Mouse (Mus musculus) MEL (cell line): ENCODE data around the gene Grm2. TPM values are rescaled to one million over a fixed set of nuclear protein-coding genes. Genes with fewer than 3 reads are reported as not detected.

Source experiments
- DNase-seq: peaks from one replicate; pipeline ENCODE4 v3.0.0; 2011; ENCODE audit warnings: low read depth, low spot score
- H3K27ac ChIP-seq: 2 replicates; pipeline ENCODE4 v1.5.1; 2012; ENCODE audit warnings: low read depth, mild to moderate bottlenecking, control low read depth, low read length, moderate library complexity; ENCODE audit not compliant: control insufficient read depth
- H3K27me3 ChIP-seq, 2 experiments: fragments of 150-350 bp in 1 of 2; sonication (generic) in 1 of 2; 2 replicates each; pipeline ENCODE4 v1.6.1; 2012; ENCODE audit warnings: low read length in 2 of 2, mild to moderate bottlenecking in 2 of 2, improper control_type of control experiment in 1 of 2, moderate library complexity in 1 of 2; ENCODE audit not compliant: insufficient read depth in 2 of 2, control insufficient read depth in 1 of 2
- H3K36me3 ChIP-seq, 2 experiments: 2 replicates each; pipeline ENCODE4 v1.6.1; 2012 to 2014; ENCODE audit warnings: low read length in 2 of 2, improper control_type of control experiment in 1 of 2, inconsistent platforms in 1 of 2, mild to moderate bottlenecking in 1 of 2; ENCODE audit not compliant: insufficient read depth in 2 of 2, control insufficient read depth in 1 of 2
- H3K4me1 ChIP-seq, 2 experiments: fragments of 150-350 bp in 1 of 2; sonication (generic) in 1 of 2; 2 replicates each; pipeline ENCODE4 v1.6.1; 2012; ENCODE audit warnings: low read length in 2 of 2, improper control_type of control experiment in 1 of 2, mild to moderate bottlenecking in 1 of 2; ENCODE audit not compliant: insufficient read depth in 2 of 2, control insufficient read depth in 1 of 2
- H3K4me3 ChIP-seq, 2 experiments: fragments of 150-350 bp in 1 of 2; sonication (generic) in 1 of 2; 2 replicates each; pipeline ENCODE4 v1.5.1; 2012; ENCODE audit warnings: low read depth in 2 of 2, low read length in 2 of 2, mild to moderate bottlenecking in 2 of 2, moderate library complexity in 2 of 2, control low read depth in 1 of 2, improper control_type of control experiment in 1 of 2; ENCODE audit not compliant: control insufficient read depth in 1 of 2, insufficient read depth in 1 of 2
- H3K79me2 ChIP-seq: 2 replicates; pipeline ENCODE4 v1.6.1; 2012; ENCODE audit warnings: mild to moderate bottlenecking, low read length, moderate library complexity; ENCODE audit not compliant: control insufficient read depth, poor library complexity, insufficient read depth
- H3K9ac ChIP-seq: 2 replicates; pipeline ENCODE4 v1.6.1; 2012; ENCODE audit warnings: low read depth, mild to moderate bottlenecking, control low read depth, low read length, moderate library complexity; ENCODE audit not compliant: control insufficient read depth, poor library complexity, severe bottlenecking
- H3K9me3 ChIP-seq: fragments of 150-350 bp; sonication (generic); replicated peaks from 2 replicates; pipeline ENCODE4 v1.6.1; 2012; ENCODE audit warnings: mild to moderate bottlenecking, low read length, improper control_type of control experiment, moderate library complexity; ENCODE audit not compliant: insufficient read depth
- CHD1 ChIP-seq: IDR thresholded peaks from 2 replicates; pipeline ENCODE4 v1.6.1; 2012; ENCODE audit warnings: low read depth, mild to moderate bottlenecking, inconsistent platforms, low read length, improper control_type of control experiment
- CHD2 ChIP-seq: IDR thresholded peaks from 2 replicates; pipeline ENCODE4 v1.6.1; 2011; ENCODE audit warnings: low read length, improper control_type of control experiment
- CTCF ChIP-seq, 3 experiments: IDR thresholded peaks in 2 of 3; conservative IDR thresholded peaks in 1 of 3; 2 replicates each; pipeline ENCODE4 v1.5.1; 2011 to 2012; ENCODE audit warnings: low read length in 3 of 3, low read depth in 2 of 3, mild to moderate bottlenecking in 2 of 3, improper control_type of control experiment in 1 of 3, inconsistent platforms in 1 of 3, mixed read lengths in 1 of 3, moderate library complexity in 1 of 3; ENCODE audit not compliant: control insufficient read depth in 1 of 3, insufficient read depth in 1 of 3, poor library complexity in 1 of 3, severe bottlenecking in 1 of 3
- E2F4 ChIP-seq: IDR thresholded peaks from 2 replicates; pipeline ENCODE4 v1.6.1; 2011; ENCODE audit warnings: low read depth, low read length, improper control_type of control experiment, borderline replicate concordance
- EP300 ChIP-seq, 2 experiments: IDR thresholded peaks; 2 replicates each; pipeline ENCODE4 v1.6.1; 2011; ENCODE audit warnings: improper control_type of control experiment in 2 of 2, low read length in 2 of 2, low read depth in 1 of 2, mild to moderate bottlenecking in 1 of 2
- ETS1 ChIP-seq: IDR thresholded peaks from 2 replicates; pipeline ENCODE4 v1.6.1; 2012; ENCODE audit warnings: low read depth, mild to moderate bottlenecking, inconsistent platforms, low read length, improper control_type of control experiment, moderate library complexity
- GABPA ChIP-seq: IDR thresholded peaks from 2 replicates; pipeline ENCODE4 v1.6.1; 2012; ENCODE audit warnings: low read depth, mild to moderate bottlenecking, inconsistent platforms, low read length, improper control_type of control experiment, moderate library complexity
- GATA1 ChIP-seq: IDR thresholded peaks from 2 replicates; pipeline ENCODE4 v1.6.1; 2011; ENCODE audit warnings: low read depth, low read length, improper control_type of control experiment
- HCFC1 ChIP-seq: IDR thresholded peaks from 2 replicates; pipeline ENCODE4 v1.6.1; 2012; ENCODE audit warnings: low read depth, mild to moderate bottlenecking, inconsistent platforms, low read length, improper control_type of control experiment, moderate library complexity
- MAX ChIP-seq: IDR thresholded peaks from 2 replicates; pipeline ENCODE4 v1.6.1; 2011; ENCODE audit warnings: low read length, improper control_type of control experiment
- MXI1 ChIP-seq: IDR thresholded peaks from 2 replicates; pipeline ENCODE4 v1.6.1; 2011; ENCODE audit warnings: mild to moderate bottlenecking, low read depth, low read length, improper control_type of control experiment
- MYB ChIP-seq: IDR thresholded peaks from 2 replicates; pipeline ENCODE4 v1.6.1; 2011; ENCODE audit warnings: mild to moderate bottlenecking, low read depth, low read length, improper control_type of control experiment
- NELFE ChIP-seq: IDR thresholded peaks from 2 replicates; pipeline ENCODE4 v1.6.1; 2011; ENCODE audit warnings: low read depth, low read length, improper control_type of control experiment
- NRF1 ChIP-seq: IDR thresholded peaks from 2 replicates; pipeline ENCODE4 v1.6.1; 2014; ENCODE audit warnings: low read depth, mild to moderate bottlenecking, inconsistent platforms, low read length, improper control_type of control experiment, moderate library complexity; ENCODE audit not compliant: poor library complexity, insufficient read depth, severe bottlenecking
- POLR2AphosphoS2 ChIP-seq: IDR thresholded peaks from 2 replicates; pipeline ENCODE4 v1.6.1; 2011; ENCODE audit warnings: low read length, improper control_type of control experiment
- RCOR1 ChIP-seq: IDR thresholded peaks from 2 replicates; pipeline ENCODE4 v1.6.1; 2012; ENCODE audit warnings: low read depth, mild to moderate bottlenecking, inconsistent platforms, low read length, improper control_type of control experiment
- TCF12 ChIP-seq: IDR thresholded peaks from 2 replicates; pipeline ENCODE4 v1.6.1; 2014; ENCODE audit warnings: low read depth, mild to moderate bottlenecking, inconsistent platforms, low read length, improper control_type of control experiment, moderate library complexity
- UBTF ChIP-seq: IDR thresholded peaks from 2 replicates; pipeline ENCODE4 v1.6.1; 2012; ENCODE audit warnings: low read depth, mild to moderate bottlenecking, inconsistent platforms, low read length, improper control_type of control experiment, moderate library complexity, borderline replicate concordance; ENCODE audit not compliant: insufficient read depth
- USF2 ChIP-seq, 2 experiments: IDR thresholded peaks; 2 replicates each; pipeline ENCODE4 v1.6.1; 2011 to 2012; ENCODE audit warnings: improper control_type of control experiment in 2 of 2, low read length in 2 of 2, borderline replicate concordance in 1 of 2, inconsistent platforms in 1 of 2, low read depth in 1 of 2, mild to moderate bottlenecking in 1 of 2; ENCODE audit not compliant: insufficient read depth in 1 of 2
- ZC3H11A ChIP-seq: IDR thresholded peaks from 2 replicates; pipeline ENCODE4 v1.6.1; 2012; ENCODE audit warnings: low read depth, mild to moderate bottlenecking, inconsistent platforms, low read length, improper control_type of control experiment
- ZNF384 ChIP-seq: IDR thresholded peaks from 2 replicates; pipeline ENCODE4 v1.6.1; 2012; ENCODE audit warnings: low read depth, mild to moderate bottlenecking, inconsistent platforms, low read length, improper control_type of control experiment
- polyA plus RNA-seq, 2 experiments: library from polyadenylated mRNA; stranded (reverse) in 1 of 2; unstranded in 1 of 2; fragments of >175 nt in 1 of 2; fragments of >200 nt in 1 of 2; gene quantifications; 2 replicates each; pipeline versions ENCODE4 v1.2.1 to v1.2.4; 2012; ENCODE audit warnings: low replicate concordance in 2 of 2, low read depth in 1 of 2; ENCODE audit not compliant: insufficient read length in 2 of 2, insufficient read depth in 1 of 2, missing spikeins in 1 of 2
- total RNA-seq: library from RNA; depleted of rRNA; stranded (reverse); fragments of 300-350 nt; gene quantifications from 2 replicates; pipeline ENCODE4 v1.2.3, GENCODE M21; 2012

Grm2 gene
- total and polyA plus RNA-seq, 3 experiments, result not detected

DNA sequence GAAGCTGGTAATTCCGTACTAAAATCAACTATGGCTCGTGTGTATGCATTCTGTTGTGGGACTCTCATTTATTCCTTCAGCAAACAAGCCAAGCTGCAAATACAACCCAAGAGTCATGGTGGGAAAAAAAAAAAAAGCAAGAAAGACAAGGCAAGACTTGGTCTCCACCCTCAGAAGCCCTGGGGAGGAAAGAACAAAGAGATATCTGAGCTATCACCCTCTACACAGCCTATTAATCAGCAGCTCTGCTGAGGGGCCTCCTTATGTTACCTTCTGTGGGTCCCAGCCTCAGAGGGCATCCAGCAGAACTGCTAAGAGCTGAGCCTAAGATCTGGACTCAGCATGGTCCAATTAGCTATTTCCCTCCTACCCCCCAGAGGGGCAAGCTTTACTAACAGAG, 18.0 kb upstream of the Grm2 start:
- TF ChIP-seq MXI1 (no peak), ZC3H11A (no peak), ZNF384 (peak; percentile 83), EP300 (IDR thresholded peaks at IDR 0.05; ENCODE audit: low read depth in 1 of 2, low read length in 2 of 2) (peak; percentile 47 to 62; a peak in 2 of 4 replicates), TCF12 (0 out of 2 replicates have a peak, but pooled peaks have one; percentile 37)
- TF ChIP-seq, all 39 proteins: peak for 3
- peaks cover 0 to 1% of the 10 kb centered on the region in 2 experiments; a peak in 1 of 4 replicates for H3K4me1 ChIP-seq
- H3K9ac ChIP-seq, result no peak overlapping the region
- H3K9me3 ChIP-seq, result no peaks in the 10 kb centered on the region
- no peaks in the 10 kb centered on the region for H3K27me3 ChIP-seq
- H3K79me2 ChIP-seq, result no peaks in the 10 kb centered on the region
- no peak overlapping the region for H3K27ac ChIP-seq
- peak; percentile 49 for DNase-seq
- peaks cover 0 to 4% of the 10 kb centered on the region in 2 experiments for H3K36me3 ChIP-seq
- no peak overlapping the region for H3K4me3 ChIP-seq

DNA sequence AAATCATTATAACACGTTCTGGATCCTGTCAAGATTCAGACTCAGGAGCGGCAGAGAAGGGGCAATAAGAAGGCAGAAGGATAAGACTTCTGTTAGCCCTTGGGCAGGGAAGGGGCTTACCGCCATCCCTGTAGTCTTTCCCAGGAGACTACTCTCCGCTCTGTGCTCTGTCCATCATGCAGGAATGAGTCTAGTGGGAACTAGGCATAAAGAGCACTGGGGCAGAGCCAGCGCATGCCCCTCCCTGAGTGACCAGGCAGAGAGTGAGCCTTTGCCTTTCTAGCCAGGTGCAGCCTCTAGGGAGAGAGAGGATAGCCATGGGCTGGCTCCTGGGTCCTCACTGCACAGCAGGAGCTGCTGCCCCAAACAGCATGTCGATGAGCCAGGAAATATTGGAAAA, 9.0 kb upstream of the Grm2 start:
- no peaks in the 10 kb centered on the region for H3K4me1 ChIP-seq

GRCm38 (mm10) chr9:106664433-106664832, 8.6 kb upstream of the Grm2 start:
- Histone ChIP-seq H3K9ac (no peak overlapping the region), H3K4me1 (no peaks in the 10 kb centered on the region), H3K27me3 (no peaks in the 10 kb centered on the region), H3K79me2 (no peaks in the 10 kb centered on the region), H3K4me3 (no peak overlapping the region), H3K9me3 (no peaks in the 10 kb centered on the region), H3K27ac (no peak overlapping the region), H3K36me3 (peaks cover 0 to 5% of the 10 kb centered on the region in 2 experiments; a peak in 1 of 4 replicates)
- no peak for TF ChIP-seq ETS1
- no peak for TF ChIP-seq MYB
- TF ChIP-seq NRF1, result no peak
- no peak for TF ChIP-seq E2F4
- no peak for DNase-seq

More for the DNA sequence above, 9.0 kb upstream of the Grm2 start:
- peaks cover 0 to 5% of the 10 kb centered on the region in 2 experiments; a peak in 1 of 4 replicates for H3K36me3 ChIP-seq
- H3K79me2 ChIP-seq, result no peaks in the 10 kb centered on the region
- H3K27me3 ChIP-seq, result no peaks in the 10 kb centered on the region
- H3K9me3 ChIP-seq, result no peaks in the 10 kb centered on the region
- no peak overlapping the region for H3K9ac ChIP-seq
- H3K27ac ChIP-seq, result no peak overlapping the region
- no peak for DNase-seq
- TF ChIP-seq RCOR1 (no peak), GATA1 (no peak), GABPA (no peak), USF2 (IDR thresholded peaks at IDR 0.05; ENCODE audit: borderline replicate concordance in 1 of 2, insufficient read depth in 1 of 2, low read depth in 1 of 2, low read length in 2 of 2) (no peak), CTCF (IDR thresholded peaks at IDR 0.05 in 2 of 3, conservative IDR thresholded peaks at IDR 0.05 in 1 of 3; ENCODE audit: control insufficient read depth in 1 of 3, insufficient read depth in 1 of 3, low read depth in 2 of 3, low read length in 3 of 3, poor library complexity in 1 of 3, severe bottlenecking in 1 of 3) (no peak), MYB (no peak), NELFE (no peak), EP300 (IDR thresholded peaks at IDR 0.05; ENCODE audit: low read depth in 1 of 2, low read length in 2 of 2) (no peak), UBTF (no peak), MXI1 (no peak), CHD1 (no peak), TCF12 (no peak), CHD2 (no peak), MAX (no peak), POLR2AphosphoS2 (no peak), ZNF384 (no peak), NRF1 (no peak), HCFC1 (no peak)
- no peak overlapping the region for H3K4me3 ChIP-seq
